Mouse (Mus musculus): Measurements from ENCODE around the gene Ctrc.

- TF ChIP-seq EP300 (optimal IDR thresholded peaks at IDR 0.05) (no peak), CTCF (IDR thresholded peaks at IDR 0.05; ENCODE audit: low read depth) (peak; percentile 88)
These were observed 7.3 kb upstream of the Ctrc start for GRCm38 (mm10) chr4:141853437-141853836.

Data from stomach, postnatal 0 days (tissue).